Comparison of ENCODE assay signal across 23 mouse cellular contexts in genomic region chr3:102144401-102144800, GRCm38 (mm10). TPM values are rescaled to one million over a fixed set of nuclear protein-coding genes. Genes with fewer than 3 reads are reported as not detected.
DNase-seq lines count a peak whose midpoint lies in the region; ATAC-seq and TF ChIP-seq lines count a peak whose summit lies in the region.
"Had no signal": no experiment of that assay in that cellular context is flagged by ENCODE, and none has a peak within 500 bp of the region (broad histone marks: within the 10 kb centered on the region; RNA-seq: fewer than 3 reads in every experiment).

No protein-coding gene starts in this region.

- no peaks in the 10 kb centered on the region for H3K36me3 ChIP-seq in heart, embryonic 10.5 days
- no peaks in the 10 kb centered on the region for H3K36me3 ChIP-seq in stomach, embryonic 14.5 days (ENCODE audit: control insufficient read depth, insufficient read depth, low read length)
- H3K36me3 ChIP-seq in stomach, postnatal 0 days (ENCODE audit: control insufficient read depth, insufficient read depth, low read length) = no peaks in the 10 kb centered on the region
- no peaks in the 10 kb centered on the region for H3K36me3 ChIP-seq in liver, embryonic 15.5 days (replicated peaks)
- no peaks in the 10 kb centered on the region for H3K36me3 ChIP-seq in stomach, embryonic 16.5 days (ENCODE audit: control insufficient read depth, insufficient read depth, low read length)
- H3K36me3 ChIP-seq: embryonic facial prominence, embryonic 12.5 days; intestine, embryonic 15.5 days; limb, embryonic 12.5 days; midbrain, embryonic 12.5 days had no signal

- WGBS in heart, embryonic 10.5 days = 65% methylated on average over 4 of the region's 4 CpGs
- WGBS in stomach, embryonic 14.5 days = 94% methylated on average over 4 of the region's 4 CpGs
- WGBS in stomach, postnatal 0 days = 88% methylated on average over 4 of the region's 4 CpGs
- 44% methylated on average over 4 of the region's 4 CpGs for WGBS in liver, embryonic 15.5 days (ENCODE audit: insufficient replicate concordance)
- WGBS in stomach, embryonic 16.5 days = 92% methylated on average over 4 of the region's 4 CpGs

- peaks cover 52% of the 10 kb centered on the region for H3K4me1 ChIP-seq in heart, embryonic 10.5 days
- H3K4me1 ChIP-seq in stomach, embryonic 14.5 days (ENCODE audit: control insufficient read depth, insufficient read depth, low read length) = no peaks in the 10 kb centered on the region; the same call in 1 of the 2 replicates
- peaks cover 2% of the 10 kb centered on the region; the same call in 1 of the 2 replicates for H3K4me1 ChIP-seq in stomach, postnatal 0 days (replicated peaks; ENCODE audit: control insufficient read depth, insufficient read depth)
- H3K4me1 ChIP-seq in liver, embryonic 15.5 days (replicated peaks) = peaks cover 53% of the 10 kb centered on the region
- peaks cover 2% of the 10 kb centered on the region; the same call in 1 of the 2 replicates for H3K4me1 ChIP-seq in stomach, embryonic 16.5 days (ENCODE audit: control insufficient read depth, insufficient read depth, low read length)

- H3K27me3 ChIP-seq in heart, embryonic 10.5 days (ENCODE audit: insufficient read depth, poor library complexity, severe bottlenecking) = peaks cover under 1% of the 10 kb centered on the region; the same call in 1 of the 2 replicates
- no peaks in the 10 kb centered on the region for H3K27me3 ChIP-seq in stomach, embryonic 14.5 days (ENCODE audit: control insufficient read depth, insufficient read depth, low read length)
- H3K27me3 ChIP-seq in stomach, postnatal 0 days (ENCODE audit: control insufficient read depth, insufficient read depth, low read length) = no peaks in the 10 kb centered on the region
- H3K27me3 ChIP-seq in liver, embryonic 15.5 days = peaks cover under 1% of the 10 kb centered on the region; the same call in 1 of the 2 replicates
- H3K27me3 ChIP-seq in stomach, embryonic 16.5 days (ENCODE audit: control insufficient read depth, insufficient read depth, low read length) = no peaks in the 10 kb centered on the region
- H3K27me3 ChIP-seq: embryonic facial prominence, embryonic 12.5 days; intestine, embryonic 15.5 days; limb, embryonic 12.5 days had no signal

- no peak for TF ChIP-seq EP300 in stomach, postnatal 0 days (optimal IDR thresholded peaks at IDR 0.05)

- H3K27ac ChIP-seq in heart, embryonic 10.5 days = peak overlapping the region; percentile 43; the same call in 1 of the 2 replicates
- no peak overlapping the region for H3K27ac ChIP-seq in stomach, embryonic 14.5 days (ENCODE audit: low read length)
- no peak overlapping the region for H3K27ac ChIP-seq in stomach, postnatal 0 days (replicated peaks)
- peak overlapping the region; percentile 87 for H3K27ac ChIP-seq in liver, embryonic 15.5 days (replicated peaks)
- H3K27ac ChIP-seq in stomach, embryonic 16.5 days (ENCODE audit: low read length) = no peak overlapping the region
- H3K27ac ChIP-seq: embryonic facial prominence, embryonic 12.5 days; hindbrain, embryonic 14.5 days; intestine, embryonic 15.5 days; kidney, postnatal 0 days; limb, embryonic 12.5 days; macrophage; midbrain, embryonic 12.5 days had no signal

- no peak overlapping the region for H3K4me2 ChIP-seq in stomach, embryonic 14.5 days (replicated peaks; ENCODE audit: low read depth, low read length)
- no peak overlapping the region for H3K4me2 ChIP-seq in stomach, postnatal 0 days (replicated peaks; ENCODE audit: low read depth)
- H3K4me2 ChIP-seq in liver, embryonic 15.5 days = peak overlapping the region; percentile 57
- no peak overlapping the region for H3K4me2 ChIP-seq in stomach, embryonic 16.5 days (ENCODE audit: low read depth, low read length)
- H3K4me2 ChIP-seq: embryonic facial prominence, embryonic 12.5 days; hindbrain, embryonic 14.5 days; intestine, embryonic 15.5 days; limb, embryonic 12.5 days; lung, embryonic 14.5 days; midbrain, embryonic 12.5 days had no signal

- H3K9me3 ChIP-seq in heart, embryonic 10.5 days = no peaks in the 10 kb centered on the region
- no peaks in the 10 kb centered on the region for H3K9me3 ChIP-seq in stomach, embryonic 14.5 days (ENCODE audit: control insufficient read depth, low read depth, low read length)
- no peaks in the 10 kb centered on the region for H3K9me3 ChIP-seq in stomach, postnatal 0 days (ENCODE audit: control insufficient read depth, low read length)
- H3K9me3 ChIP-seq in liver, embryonic 15.5 days (replicated peaks) = no peaks in the 10 kb centered on the region
- H3K9me3 ChIP-seq in stomach, embryonic 16.5 days (replicated peaks; ENCODE audit: control insufficient read depth, low read length) = no peaks in the 10 kb centered on the region
- H3K9me3 ChIP-seq: embryonic facial prominence, embryonic 12.5 days; intestine, embryonic 15.5 days; limb, embryonic 12.5 days; midbrain, embryonic 12.5 days had no signal

- no peak overlapping the region for H3K9ac ChIP-seq in stomach, embryonic 14.5 days (replicated peaks; ENCODE audit: low read depth, low read length)
- H3K9ac ChIP-seq in stomach, postnatal 0 days (ENCODE audit: low read length) = no peak overlapping the region
- H3K9ac ChIP-seq in liver, embryonic 15.5 days = no peak overlapping the region
- H3K9ac ChIP-seq in stomach, embryonic 16.5 days (ENCODE audit: low read length) = no peak overlapping the region
- H3K9ac ChIP-seq: embryonic facial prominence, embryonic 12.5 days; hindbrain, embryonic 14.5 days; intestine, embryonic 15.5 days; limb, embryonic 12.5 days; lung, embryonic 14.5 days; midbrain, embryonic 12.5 days had no signal

- no peak for DNase-seq in heart, embryonic 10.5 days (ENCODE audit: low spot score)
- DNase-seq in heart, adult 8-10 months (ENCODE audit: low spot score) = no peak
- DNase-seq in stomach, postnatal 0 days (ENCODE audit: low spot score) = no peak
- no peak for DNase-seq in kidney, adult 8-10 months
- DNase-seq in cerebellum, adult 9-10 months = no peak
- DNase-seq: adrenal gland, postnatal 25 days; cerebellum, adult 2 months; lung, embryonic 14.5 days; retina, postnatal 1 day had no signal

- peak; percentile 38; the same call in 1 of the 2 replicates for ATAC-seq in stomach, embryonic 14.5 days (ENCODE audit: insufficient number of reproducible peaks, insufficient read depth, low FRiP score, low read depth)
- no peak for ATAC-seq in stomach, postnatal 0 days (ENCODE audit: low FRiP score, low TSS enrichment)
- peak; percentile 92 for ATAC-seq in liver, embryonic 15.5 days (ENCODE audit: insufficient read depth)
- ATAC-seq in stomach, embryonic 16.5 days (ENCODE audit: insufficient read depth, low FRiP score) = 0 out of 2 replicates have a peak, but pooled peaks have one; percentile 6
- ATAC-seq: activated CD4-positive, CD25-positive, alpha-beta regulatory T cell, adult 4 months; CD4-positive, CD25-positive, alpha-beta regulatory T cell, adult 4 months; intestine, embryonic 15.5 days had no signal

- H3K4me3 ChIP-seq in heart, embryonic 10.5 days = no peak overlapping the region
- no peak overlapping the region for H3K4me3 ChIP-seq in stomach, embryonic 14.5 days (ENCODE audit: low read depth, low read length)
- no peak overlapping the region for H3K4me3 ChIP-seq in stomach, postnatal 0 days (ENCODE audit: low read depth, low read length)
- no peak overlapping the region for H3K4me3 ChIP-seq in liver, embryonic 15.5 days (replicated peaks)
- H3K4me3 ChIP-seq in stomach, embryonic 16.5 days (replicated peaks; ENCODE audit: low read length) = no peak overlapping the region
- H3K4me3 ChIP-seq: embryonic facial prominence, embryonic 12.5 days; intestine, embryonic 15.5 days; limb, embryonic 12.5 days; midbrain, embryonic 12.5 days had no signal

- TF ChIP-seq CTCF in stomach, postnatal 0 days (IDR thresholded peaks at IDR 0.05; ENCODE audit: low read depth) = no peak

RNA-seq across cellular contexts. Expression of gene Casq2, which starts 58.2 kb away (rescaled TPM):
- 5.6 and 19.8 TPM in 2 replicates for polyA plus RNA-seq in heart, embryonic 10.5 days (2016; fragmentation: Nextera tagmentation; extraction: Ambion mirVana)
- 1,000 to 10,000 TPM in 1 of 4 experiments, 100 to 1,000 TPM in 3; 901 to 1,105 (median 935) TPM for total RNA-seq in heart, adult 8-10 months (2022)
- polyA plus RNA-seq in stomach, embryonic 14.5 days (2014; fragmentation: Nextera tagmentation; extraction: Ambion mirVana) = 0.65 and 0.67 TPM in 2 replicates
- 2.5 and 2.6 TPM in 2 replicates for polyA plus RNA-seq in stomach, postnatal 0 days (2015; fragmentation: Nextera tagmentation; extraction: Ambion mirVana)
- 4.6 and 6.5 TPM in 2 replicates for polyA plus RNA-seq in liver, embryonic 15.5 days (2015; fragmentation: Nextera tagmentation; extraction: Ambion mirVana)
- 3.9 and 45.9 TPM in 2 replicates for polyA plus RNA-seq in stomach, embryonic 16.5 days (2015; fragmentation: Nextera tagmentation; extraction: Ambion mirVana)
- total RNA-seq: granulocyte monocyte progenitor cell, adult 5-6 weeks; monocyte, adult 5-6 weeks had no signal
- polyA plus RNA-seq: activated CD4-positive, CD25-positive, alpha-beta regulatory T cell, adult 4 months; CD4-positive, CD25-positive, alpha-beta regulatory T cell, adult 4 months; macrophage had no signal

Comparison
In these comparisons a context has a peak if more than half of its experiments do, and no peak if none do; other contexts are left out.
1. H3K27ac ChIP-seq: peak in heart, embryonic 10.5 days (single experiment) and liver, embryonic 15.5 days (single experiment); none in stomach, embryonic 14.5 days (single experiment), stomach, postnatal 0 days (single experiment) and stomach, embryonic 16.5 days (single experiment).